Mouse (Mus musculus) gastrocnemius, adult 2 months (tissue): ENCODE measurements at regions not wholly inside any gene's neighbourhood (a gene's known extent, or its start where the extent isn't known, plus 50 kb on each side); places are given as distances from the start of the nearest gene placed in this dataset.
A peak's percentile ranks its signal among the peaks of the same experiment; 100 is the strongest.

ENCODE experiments used
- DNase-seq: peaks from one replicate; pipeline ENCODE4 v3.0.0; 2022
- H3K27ac ChIP-seq: fragments of 200-600 bp; 2 replicates; pipeline ENCODE4 v1.8.1; 2022; ENCODE audit warnings: mild to moderate bottlenecking
- H3K4me3 ChIP-seq: fragments of 200-600 bp; 2 replicates; pipeline ENCODE4 v1.8.1; 2022; ENCODE audit warnings: mild to moderate bottlenecking, moderate library complexity
- CTCF ChIP-seq: fragments of 200-600 bp; IDR thresholded peaks from 2 replicates; pipeline ENCODE4 v1.8.1; 2022; ENCODE audit warnings: antibody characterized with exemption, mild to moderate bottlenecking, moderate library complexity
- intact Hi-C: fragments of 180-260 bp; cut with DNase I; formaldehyde crosslinking; loops from one replicate; pipeline ENCODE4 v1.15.1; 2025

DNA sequence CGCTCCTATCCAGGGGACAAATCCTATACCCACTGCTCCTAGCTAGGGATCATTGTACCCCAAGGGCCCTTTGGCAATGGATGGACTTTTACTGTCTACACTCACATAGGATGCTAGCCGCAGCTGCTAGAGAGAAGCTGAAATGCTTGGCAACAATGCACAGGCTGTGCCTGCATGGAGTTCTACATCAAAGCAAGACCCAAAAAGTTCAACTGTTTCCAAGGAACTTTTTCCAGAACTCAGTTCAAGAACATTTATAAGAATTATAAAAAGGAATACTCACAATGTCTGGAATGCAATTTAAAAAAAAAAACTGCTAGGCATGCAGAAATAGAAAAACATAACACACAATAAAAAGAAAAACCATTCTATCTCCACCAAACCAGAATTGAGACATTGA, 202.0 kb downstream of the Rap2a start:
- no peak overlapping the region for H3K27ac ChIP-seq
- no peak overlapping the region for H3K4me3 ChIP-seq
- intact Hi-C loops, result no loop called here
- no peak for DNase-seq
- TF ChIP-seq CTCF, result no peak

- no peak for DNase-seq
- Histone ChIP-seq H3K4me3 (no peak overlapping the region), H3K27ac (no peak overlapping the region)
- no peak for TF ChIP-seq CTCF
- intact Hi-C loops, result no loop called here
These were observed 207.0 kb downstream of the Rap2a start for GRCm38 (mm10) chr14:120685263-120685662.

DNA sequence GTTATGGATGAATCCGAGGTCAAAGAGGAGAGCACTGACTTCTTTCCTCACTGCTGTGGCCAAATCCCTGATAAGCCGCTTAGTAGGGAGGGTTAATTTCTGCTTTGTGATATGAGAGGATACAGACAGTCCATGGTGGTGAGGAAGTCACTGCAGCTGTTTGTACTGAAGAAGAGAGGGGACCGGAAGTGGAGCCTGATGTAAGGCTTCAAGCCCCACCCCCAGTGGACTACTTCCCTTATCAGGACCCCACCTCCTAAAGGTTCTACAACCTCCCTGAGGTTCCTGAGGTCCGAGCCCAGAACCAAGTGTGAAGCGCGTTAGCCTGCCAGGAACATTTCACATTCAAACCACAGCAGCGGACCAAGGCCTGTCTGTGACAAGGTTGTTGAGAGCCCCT, 207.6 kb downstream of the Rap2a start:
- Histone ChIP-seq H3K27ac (no peak overlapping the region), H3K4me3 (no peak overlapping the region)
- DNase-seq, result no peak
- intact Hi-C loops, result no loop called here
- TF ChIP-seq CTCF, result no peak

DNA sequence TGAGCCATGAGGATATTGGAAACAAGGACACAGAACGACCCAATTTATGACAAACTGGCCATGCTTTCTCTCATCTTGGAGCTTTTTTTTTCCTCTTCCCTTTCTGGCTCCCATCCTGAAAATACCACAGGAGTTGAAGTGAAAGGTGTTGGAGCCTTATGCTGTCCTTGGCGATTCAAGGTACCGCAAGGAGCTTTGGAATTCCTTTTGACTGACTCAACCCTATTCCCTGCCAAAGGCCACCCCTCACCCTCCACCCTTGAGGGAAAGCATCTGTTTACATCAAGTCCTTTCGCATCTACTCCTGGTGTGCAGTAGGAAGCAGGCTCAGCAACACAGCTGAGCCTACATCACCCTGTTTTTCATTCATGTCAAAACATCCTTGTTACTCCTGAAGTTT, 208.5 kb downstream of the Rap2a start:
- no peak for DNase-seq
- no peak for TF ChIP-seq CTCF
- intact Hi-C loops, result no loop called here

DNA sequence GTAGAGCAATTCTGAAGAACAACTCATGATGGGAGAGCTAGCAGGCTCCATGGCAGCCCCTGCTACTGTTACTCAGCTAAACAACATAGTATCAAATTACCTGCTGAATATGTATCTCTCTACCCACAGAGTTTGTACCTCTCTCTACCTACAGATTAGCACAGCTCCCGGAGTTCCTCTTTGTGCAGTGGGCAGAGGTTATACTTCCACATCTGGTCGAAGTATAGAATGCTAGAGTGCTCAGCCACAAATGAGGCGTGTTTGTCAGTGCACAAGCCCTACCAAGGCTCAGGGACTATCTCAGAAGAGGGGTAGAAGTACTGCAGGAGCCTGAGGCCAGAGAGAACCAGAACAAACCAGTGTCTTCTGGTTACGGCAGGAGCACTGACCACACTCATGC, 211.6 kb upstream of the Ipo5 start:
- DNase-seq, result no peak
- TF ChIP-seq CTCF, result no peak

More for the DNA sequence above, 208.5 kb downstream of the Rap2a start:
- Histone ChIP-seq H3K4me3 (no peak overlapping the region), H3K27ac (no peak overlapping the region)

DNA sequence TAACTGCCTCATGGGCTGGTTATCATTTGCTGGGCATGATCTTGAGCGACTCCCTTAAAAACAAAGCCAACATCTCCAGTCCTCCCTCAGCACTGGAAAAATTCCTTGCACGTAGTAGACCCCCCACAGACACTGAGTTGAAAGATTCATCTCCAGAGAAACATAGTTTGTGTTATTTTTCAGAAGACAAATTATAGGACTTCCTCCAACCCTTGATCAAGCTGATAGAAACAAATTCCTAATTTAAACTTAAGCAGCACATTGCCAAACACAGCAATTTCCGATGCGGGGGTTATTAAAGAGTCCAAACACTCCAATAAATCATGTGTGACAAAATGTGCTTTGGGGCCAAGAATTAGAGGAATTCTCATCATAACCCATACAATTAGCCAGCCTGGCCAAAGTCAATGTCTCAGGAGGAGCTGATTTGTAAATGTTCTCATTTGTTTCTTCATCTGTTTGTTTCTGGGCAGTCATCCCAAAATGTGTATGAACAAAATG, 205.7 kb upstream of the Ipo5 start:
- TF ChIP-seq CTCF, result no peak
- DNase-seq, result no peak
- no peak overlapping the region for H3K27ac ChIP-seq
- H3K4me3 ChIP-seq, result no peak overlapping the region
- intact Hi-C loops, result no loop called here

More for the DNA sequence above, 211.6 kb upstream of the Ipo5 start:
- intact Hi-C loops, result no loop called here
- no peak overlapping the region for H3K27ac ChIP-seq
- H3K4me3 ChIP-seq, result no peak overlapping the region

GRCm38 (mm10) chr14:120710782-120711181, 200.2 kb upstream of the Ipo5 start:
- TF ChIP-seq CTCF, result no peak
- DNase-seq, result no peak
- intact Hi-C loops, result no loop called here
- no peak overlapping the region for H3K27ac ChIP-seq
- no peak overlapping the region for H3K4me3 ChIP-seq

- no peak overlapping the region for H3K4me3 ChIP-seq
- 0 out of 2 replicates have a peak overlapping the region, but pooled peaks have one; percentile 28 for H3K27ac ChIP-seq
- no peak for TF ChIP-seq CTCF
- DNase-seq, result no peak
- intact Hi-C loops, result no loop called here
These were observed 190.3 kb upstream of the Ipo5 start for GRCm38 (mm10) chr14:120720464-120721445.

- DNase-seq, result no peak
- intact Hi-C loops, result no loop called here
- no peak for TF ChIP-seq CTCF
- H3K4me3 ChIP-seq, result no peak overlapping the region
- H3K27ac ChIP-seq, result 0 out of 2 replicates have a peak overlapping the region, but pooled peaks have one; percentile 20
These were observed 189.2 kb upstream of the Ipo5 start for GRCm38 (mm10) chr14:120721593-120722461.

DNA sequence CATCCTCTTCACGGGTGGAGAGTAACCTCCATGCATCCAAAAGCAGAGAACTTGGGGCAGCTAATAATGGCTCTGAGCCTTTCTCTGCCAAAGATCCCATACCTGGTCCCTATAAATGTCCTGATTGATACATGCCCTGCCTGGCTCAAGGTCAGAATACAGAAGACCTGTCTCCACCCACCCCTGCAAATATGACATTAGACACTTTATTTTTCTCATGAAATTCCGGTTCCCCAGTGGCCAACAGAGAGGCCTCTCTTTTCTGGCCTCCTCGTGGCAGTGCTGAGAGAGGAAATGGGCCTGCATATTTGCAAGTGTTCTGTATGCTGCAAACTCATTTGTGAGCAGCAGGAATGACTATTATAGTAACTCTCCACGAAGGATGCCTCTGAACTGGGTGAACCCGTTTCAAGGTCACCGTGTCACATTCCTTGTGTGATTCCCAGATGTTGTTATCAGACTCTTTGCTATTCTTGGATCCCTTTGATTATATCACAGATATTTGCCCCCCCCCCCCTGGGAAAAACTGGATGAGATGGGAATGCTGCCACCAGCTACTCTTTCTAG, 188.4 kb upstream of the Ipo5 start:
- H3K27ac ChIP-seq, result 0 out of 2 replicates have a peak overlapping the region, but pooled peaks have one; percentile 20
- H3K4me3 ChIP-seq, result no peak overlapping the region
- no peak for TF ChIP-seq CTCF
- DNase-seq, result no peak
- intact Hi-C loops, result no loop called here

DNA sequence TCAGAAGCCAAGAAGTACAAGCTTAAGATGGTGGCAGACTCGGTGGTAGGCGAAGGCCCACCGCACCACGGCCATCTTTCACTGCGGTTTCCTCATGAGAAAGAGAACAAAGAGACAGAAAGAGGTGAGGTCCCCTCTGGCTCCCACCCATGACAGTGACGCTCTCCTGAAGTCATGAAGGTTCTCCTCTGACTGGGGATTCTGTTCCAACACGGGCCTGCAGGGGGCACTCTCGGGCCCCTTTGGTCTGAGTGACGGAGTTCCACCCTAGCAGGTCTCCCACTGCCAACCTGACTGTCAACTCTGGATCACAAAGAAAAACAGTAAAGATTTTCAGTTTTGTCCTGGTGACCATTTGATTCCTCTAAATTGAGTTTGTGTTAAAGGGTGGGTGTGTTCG, 182.9 kb upstream of the Ipo5 start:
- DNase-seq, result no peak
- no peak for TF ChIP-seq CTCF
- Histone ChIP-seq H3K27ac (no peak overlapping the region), H3K4me3 (no peak overlapping the region)
- intact Hi-C loops, result no loop called here

GRCm38 (mm10) chr14:120730226-120730625, 180.8 kb upstream of the Ipo5 start:
- DNase-seq, result no peak
- no peak for TF ChIP-seq CTCF
- intact Hi-C loops, result no loop called here
- Histone ChIP-seq H3K4me3 (no peak overlapping the region), H3K27ac (no peak overlapping the region)
